Mouse (Mus musculus): ENCODE data around the gene Rapgef1. TPM values are rescaled to one million over a fixed set of nuclear protein-coding genes. Genes with fewer than 3 reads are reported as not detected.

Gene Rapgef1
- total and polyA plus RNA-seq, 3 experiments, result 24.3 to 43.3 (median 42.0) TPM

DNA sequence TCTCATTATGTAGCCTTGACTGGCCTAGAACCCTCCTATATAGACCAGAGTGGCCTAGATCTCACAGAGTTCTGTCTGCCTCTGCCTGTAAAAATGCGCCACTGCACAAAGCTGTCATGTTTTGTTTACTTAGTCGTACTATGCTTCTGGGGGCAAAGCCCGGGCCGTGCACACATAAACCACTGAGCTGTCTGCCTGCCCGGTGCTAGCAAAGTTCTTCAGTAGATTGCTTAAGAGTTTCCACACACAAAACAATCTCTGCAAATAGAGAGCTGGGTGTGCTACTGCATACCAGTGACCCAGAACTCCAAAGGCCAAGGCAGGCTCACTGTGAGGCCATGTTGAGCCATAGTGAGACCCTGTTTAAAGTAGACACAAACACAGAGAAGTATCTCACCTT is 58.3 kb downstream of the Rapgef1 start:
- Histone ChIP-seq H3K4me3 (ENCODE audit: low read depth, low read length) (no peak overlapping the region), H3K4me1 (ENCODE audit: insufficient read depth, low read depth, low read length) (peaks cover 5% of the 10 kb centered on the region), H3K27me3 (ENCODE audit: insufficient read depth, low read length) (no peaks in the 10 kb centered on the region), H3K9me3 (replicated peaks) (no peaks in the 10 kb centered on the region), H3K36me3 (replicated peaks) (peaks cover 61% of the 10 kb centered on the region)
- no peak for DNase-seq (ENCODE audit: low spot score)
- TF ChIP-seq CTCF (IDR thresholded peaks at IDR 0.05; ENCODE audit: low read depth, low read length) (no peak), TAL1 (conservative IDR thresholded peaks at IDR 0.05; ENCODE audit: low read depth, low read length) (no peak), GATA2 (IDR thresholded peaks at IDR 0.05; ENCODE audit: borderline replicate concordance, low read depth, low read length) (no peak), GATA1 (IDR thresholded peaks at IDR 0.05; ENCODE audit: borderline replicate concordance, low read length) (no peak), POLR2AphosphoS5 (IDR thresholded peaks at IDR 0.05; ENCODE audit: insufficient replicate concordance, low read depth, low read length) (no peak)
- no peak for ATAC-seq (ENCODE audit: extremely low read depth, insufficient number of reproducible peaks, low FRiP score, poor library complexity, severe bottlenecking)

DNA sequence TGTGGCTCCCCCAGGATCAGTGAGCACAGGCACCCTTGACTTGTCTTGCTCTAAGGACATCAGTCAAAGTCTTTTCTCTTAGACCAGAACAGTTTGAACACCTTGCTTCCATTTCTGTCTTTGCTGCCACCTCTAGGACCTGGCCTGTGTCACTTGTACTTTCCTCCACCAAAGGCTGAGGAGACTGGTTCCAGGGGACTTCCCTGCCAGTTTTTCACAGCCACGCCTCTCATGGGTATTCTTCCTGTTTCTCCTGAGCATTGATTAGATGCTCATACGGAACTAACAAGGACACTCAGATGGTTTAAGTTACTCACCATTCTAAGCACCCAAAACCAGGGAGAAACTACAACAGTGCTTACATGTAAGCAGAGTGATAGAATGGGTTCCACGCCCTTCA is 59.0 kb downstream of the Rapgef1 start:
- Histone ChIP-seq H3K27me3 (ENCODE audit: insufficient read depth, low read length) (no peaks in the 10 kb centered on the region), H3K9me3 (replicated peaks) (no peaks in the 10 kb centered on the region), H3K4me3 (ENCODE audit: low read depth, low read length) (no peak overlapping the region), H3K4me1 (ENCODE audit: insufficient read depth, low read depth, low read length) (no peaks in the 10 kb centered on the region), H3K36me3 (replicated peaks) (peaks cover 64% of the 10 kb centered on the region)
- no peak for TF ChIP-seq POLR2AphosphoS5 (IDR thresholded peaks at IDR 0.05; ENCODE audit: insufficient replicate concordance, low read depth, low read length)
- no peak for TF ChIP-seq GATA1 (IDR thresholded peaks at IDR 0.05; ENCODE audit: borderline replicate concordance, low read length)
- no peak for TF ChIP-seq CTCF (IDR thresholded peaks at IDR 0.05; ENCODE audit: low read depth, low read length)
- TF ChIP-seq TAL1 (conservative IDR thresholded peaks at IDR 0.05; ENCODE audit: low read depth, low read length), result no peak
- no peak for TF ChIP-seq GATA2 (IDR thresholded peaks at IDR 0.05; ENCODE audit: borderline replicate concordance, low read depth, low read length)
- ATAC-seq (ENCODE audit: extremely low read depth, insufficient number of reproducible peaks, low FRiP score, poor library complexity, severe bottlenecking), result no peak
- no peak for DNase-seq (ENCODE audit: low spot score)

DNA sequence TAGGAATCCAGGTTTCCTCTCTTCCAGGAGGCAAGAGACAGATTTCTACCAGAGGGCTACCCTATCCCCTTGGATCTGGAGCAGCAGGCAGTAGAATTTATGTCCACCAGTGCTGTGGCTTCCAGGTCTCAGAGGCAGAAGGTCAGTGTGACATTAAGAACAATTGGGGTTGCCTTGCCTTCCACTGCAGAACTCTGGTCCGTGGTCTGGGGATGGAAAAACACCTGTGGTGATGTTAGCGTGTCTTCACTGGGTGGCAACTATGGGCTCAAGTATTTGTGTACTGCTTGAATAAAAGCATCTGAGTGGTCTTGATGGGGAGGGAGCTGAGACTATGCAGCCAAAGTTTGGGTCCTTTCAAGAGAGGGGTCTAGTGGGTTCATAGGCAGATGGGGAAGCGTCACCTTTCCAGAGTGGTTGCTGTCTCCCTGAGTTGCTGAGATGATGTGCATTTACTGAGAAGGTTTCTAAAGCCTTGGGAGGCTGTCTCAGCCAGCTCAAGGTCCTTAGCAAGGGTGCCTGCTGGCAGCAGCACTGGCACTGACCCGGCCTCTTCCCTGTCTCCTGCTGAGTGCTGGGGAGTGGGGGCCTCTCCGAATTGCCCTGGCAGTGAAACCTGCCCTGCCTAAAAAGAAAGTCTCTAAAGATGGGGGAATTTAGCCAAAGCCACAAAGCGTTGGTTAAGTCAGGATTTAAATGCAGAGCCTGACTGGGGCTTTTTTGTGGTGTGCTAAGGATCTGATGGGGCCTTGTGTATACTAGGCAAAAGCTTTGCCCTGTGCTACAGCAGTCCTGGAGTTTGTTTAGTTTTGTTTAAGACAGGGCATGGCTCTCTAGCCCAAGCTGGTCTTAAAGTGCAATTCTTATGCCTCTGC is 60.4 kb downstream of the Rapgef1 start:
- no peaks in the 10 kb centered on the region for H3K4me1 ChIP-seq (ENCODE audit: insufficient read depth, low read depth, low read length)
- no peak for DNase-seq (ENCODE audit: low spot score)
- H3K27me3 ChIP-seq (ENCODE audit: insufficient read depth, low read length), result no peaks in the 10 kb centered on the region
- H3K36me3 ChIP-seq (replicated peaks), result peaks cover 68% of the 10 kb centered on the region
- no peak overlapping the region for H3K4me3 ChIP-seq (ENCODE audit: low read depth, low read length)
- ATAC-seq (ENCODE audit: extremely low read depth, insufficient number of reproducible peaks, low FRiP score, poor library complexity, severe bottlenecking), result no peak
- TF ChIP-seq CTCF (IDR thresholded peaks at IDR 0.05; ENCODE audit: low read depth, low read length) (no peak), TAL1 (conservative IDR thresholded peaks at IDR 0.05; ENCODE audit: low read depth, low read length) (no peak), GATA1 (IDR thresholded peaks at IDR 0.05; ENCODE audit: borderline replicate concordance, low read length) (no peak), GATA2 (IDR thresholded peaks at IDR 0.05; ENCODE audit: borderline replicate concordance, low read depth, low read length) (no peak), POLR2AphosphoS5 (IDR thresholded peaks at IDR 0.05; ENCODE audit: insufficient replicate concordance, low read depth, low read length) (no peak)
- no peaks in the 10 kb centered on the region for H3K9me3 ChIP-seq (replicated peaks)

DNA sequence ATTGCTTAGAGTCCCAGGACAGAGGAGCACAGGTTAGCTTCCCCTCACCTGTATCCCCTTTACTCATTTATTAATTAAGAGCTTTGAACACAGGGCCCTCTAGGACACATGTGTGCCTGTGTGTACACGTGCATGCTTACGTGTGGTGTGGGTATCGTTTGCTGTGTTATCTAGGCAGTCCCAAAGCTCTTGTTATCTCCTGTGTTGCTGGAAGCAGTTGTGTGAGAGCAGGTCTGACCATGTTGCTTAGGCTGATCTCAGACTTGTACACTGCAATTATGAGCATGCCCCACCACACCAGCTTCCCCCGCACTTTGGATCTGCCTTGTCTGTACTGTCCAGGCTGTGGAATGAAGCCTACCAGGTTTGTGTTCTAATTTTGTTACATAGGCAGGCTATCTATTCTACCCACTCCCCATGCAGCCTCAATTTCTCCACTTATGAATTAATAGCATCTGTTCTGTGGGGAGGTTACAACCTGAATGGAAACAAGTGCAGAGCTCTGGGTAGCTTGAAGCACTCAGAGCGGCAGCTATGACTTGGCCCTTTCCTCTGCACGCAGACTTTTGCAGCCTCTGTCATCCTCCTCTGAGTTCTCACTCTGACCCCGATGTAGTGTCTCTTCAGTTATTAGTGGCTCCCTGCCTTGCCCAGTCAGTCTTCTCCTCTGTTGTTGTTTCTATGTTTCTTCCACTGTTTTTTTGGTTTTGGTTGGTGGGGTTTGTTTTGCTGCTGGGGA is 63.9 kb downstream of the Rapgef1 start:
- Histone ChIP-seq H3K27me3 (ENCODE audit: insufficient read depth, low read length) (no peaks in the 10 kb centered on the region), H3K4me1 (ENCODE audit: insufficient read depth, low read depth, low read length) (no peaks in the 10 kb centered on the region), H3K36me3 (replicated peaks) (peaks cover 87% of the 10 kb centered on the region), H3K9me3 (replicated peaks) (no peaks in the 10 kb centered on the region), H3K4me3 (ENCODE audit: low read depth, low read length) (no peak overlapping the region)
- no peak for TF ChIP-seq TAL1 (conservative IDR thresholded peaks at IDR 0.05; ENCODE audit: low read depth, low read length)
- no peak for TF ChIP-seq GATA1 (IDR thresholded peaks at IDR 0.05; ENCODE audit: borderline replicate concordance, low read length)
- no peak for TF ChIP-seq CTCF (IDR thresholded peaks at IDR 0.05; ENCODE audit: low read depth, low read length)
- TF ChIP-seq POLR2AphosphoS5 (IDR thresholded peaks at IDR 0.05; ENCODE audit: insufficient replicate concordance, low read depth, low read length), result no peak
- no peak for TF ChIP-seq GATA2 (IDR thresholded peaks at IDR 0.05; ENCODE audit: borderline replicate concordance, low read depth, low read length)
- ATAC-seq (ENCODE audit: extremely low read depth, insufficient number of reproducible peaks, low FRiP score, poor library complexity, severe bottlenecking), result no peak
- DNase-seq (ENCODE audit: low spot score), result no peak

DNA sequence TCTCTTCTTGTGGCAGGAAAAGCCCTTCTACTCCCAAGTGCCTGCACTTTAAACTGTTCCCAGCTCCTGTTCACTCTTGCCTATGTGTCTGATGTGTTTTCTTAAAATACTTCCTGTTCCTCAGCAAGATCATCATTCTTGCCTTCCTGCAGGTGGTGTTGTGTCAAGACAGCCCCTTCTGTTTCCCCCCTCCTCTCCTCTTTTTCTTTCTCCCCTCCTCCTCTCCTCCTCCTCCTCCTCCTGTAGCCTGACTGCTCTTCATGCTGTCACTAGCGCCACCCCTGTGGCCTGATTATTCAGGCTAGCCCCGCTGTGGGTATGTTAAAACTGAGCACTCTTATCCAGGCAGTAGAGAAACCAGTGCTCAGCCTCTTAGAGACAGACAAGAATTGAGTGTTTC is 65.0 kb downstream of the Rapgef1 start:
- no peaks in the 10 kb centered on the region for H3K9me3 ChIP-seq (replicated peaks)
- no peak for TF ChIP-seq GATA2 (IDR thresholded peaks at IDR 0.05; ENCODE audit: borderline replicate concordance, low read depth, low read length)
- H3K4me1 ChIP-seq (ENCODE audit: insufficient read depth, low read depth, low read length), result no peaks in the 10 kb centered on the region
- no peak overlapping the region for H3K4me3 ChIP-seq (ENCODE audit: low read depth, low read length)
- DNase-seq (ENCODE audit: low spot score) (no peak), ATAC-seq (ENCODE audit: extremely low read depth, insufficient number of reproducible peaks, low FRiP score, poor library complexity, severe bottlenecking) (no peak)
- no peaks in the 10 kb centered on the region for H3K27me3 ChIP-seq (ENCODE audit: insufficient read depth, low read length)
- H3K36me3 ChIP-seq (replicated peaks), result peaks cover 87% of the 10 kb centered on the region

DNA sequence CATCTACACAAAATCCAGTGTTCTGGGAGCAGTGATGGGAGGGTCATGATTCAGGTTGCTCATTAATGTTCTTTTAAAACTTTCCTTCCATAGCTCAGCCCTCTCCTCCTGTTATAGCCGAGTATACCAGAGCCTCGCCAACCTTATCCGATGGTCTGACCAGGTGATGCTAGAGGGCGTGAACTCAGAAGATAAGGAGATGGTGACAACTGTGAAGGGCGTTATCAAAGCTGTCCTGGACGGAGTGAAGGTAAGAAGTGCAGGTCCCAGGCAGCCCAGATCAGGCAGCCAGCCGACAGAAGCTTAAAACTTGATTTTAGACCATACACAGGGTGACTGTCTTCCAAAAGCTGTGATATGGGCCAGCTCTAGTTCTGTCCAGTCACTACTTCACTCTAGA is 69.5 kb downstream of the Rapgef1 start:
- Histone ChIP-seq H3K36me3 (replicated peaks) (peaks cover 94% of the 10 kb centered on the region), H3K27me3 (ENCODE audit: insufficient read depth, low read length) (no peaks in the 10 kb centered on the region), H3K9me3 (replicated peaks) (no peaks in the 10 kb centered on the region), H3K4me3 (ENCODE audit: low read depth, low read length) (no peak overlapping the region), H3K4me1 (ENCODE audit: insufficient read depth, low read depth, low read length) (no peaks in the 10 kb centered on the region)
- TF ChIP-seq GATA1 (IDR thresholded peaks at IDR 0.05; ENCODE audit: borderline replicate concordance, low read length) (no peak), CTCF (IDR thresholded peaks at IDR 0.05; ENCODE audit: low read depth, low read length) (no peak), POLR2AphosphoS5 (IDR thresholded peaks at IDR 0.05; ENCODE audit: insufficient replicate concordance, low read depth, low read length) (no peak), GATA2 (IDR thresholded peaks at IDR 0.05; ENCODE audit: borderline replicate concordance, low read depth, low read length) (no peak), TAL1 (conservative IDR thresholded peaks at IDR 0.05; ENCODE audit: low read depth, low read length) (no peak)
- DNase-seq (ENCODE audit: low spot score), result no peak
- ATAC-seq (ENCODE audit: extremely low read depth, insufficient number of reproducible peaks, low FRiP score, poor library complexity, severe bottlenecking), result no peak

Data from G1E (cell line).